Mouse (Mus musculus) liver, embryonic 11.5 days (tissue): ENCODE data around the gene Yipf2. TPM values are rescaled to one million over a fixed set of nuclear protein-coding genes. Genes with fewer than 3 reads are reported as not detected.

Experiments used
- ATAC-seq: fragments of 200-750 bp; cut with Nextera tagmentation; replicated peaks from 2 replicates; pipeline ENCODE4 v1.8.0; 2017; ENCODE audit warnings: moderate number of reproducible peaks, mild to moderate bottlenecking, moderate TSS enrichment, moderate library complexity; ENCODE audit not compliant: low FRiP score
- DNase-seq: peaks from one replicate; pipeline ENCODE4 v3.0.0-alpha.2; 2017; ENCODE audit warnings: low spot score
- H3K27ac ChIP-seq: fragments of 300-500 bp; sonication (generic); 2 replicates; pipeline ENCODE4 v1.5.1; 2014; ENCODE audit warnings: mild to moderate bottlenecking, low read depth, low read length, control low read depth
- H3K27me3 ChIP-seq: fragments of 300-500 bp; sonication (generic); replicated peaks from 2 replicates; pipeline ENCODE4 v1.6.1; 2014; ENCODE audit warnings: low read length, mixed read lengths; ENCODE audit not compliant: control insufficient read depth, insufficient read depth
- H3K36me3 ChIP-seq: fragments of 300-500 bp; sonication (generic); 2 replicates; pipeline ENCODE4 v1.6.1; 2014; ENCODE audit warnings: mild to moderate bottlenecking, low read length, moderate library complexity, mixed read lengths; ENCODE audit not compliant: control insufficient read depth, insufficient read depth
- H3K4me1 ChIP-seq: fragments of 300-500 bp; sonication (generic); replicated peaks from 2 replicates; pipeline ENCODE4 v1.6.1; 2014; ENCODE audit warnings: low read length, mixed read lengths; ENCODE audit not compliant: control insufficient read depth, insufficient read depth
- H3K4me2 ChIP-seq: fragments of 300-500 bp; sonication (generic); 2 replicates; pipeline ENCODE4 v1.6.1; 2014; ENCODE audit warnings: mild to moderate bottlenecking, control low read depth, moderate library complexity
- H3K4me3 ChIP-seq: fragments of 300-500 bp; sonication (generic); 2 replicates; pipeline ENCODE4 v1.5.1; 2014; ENCODE audit warnings: low read depth, low read length, control low read depth
- H3K9ac ChIP-seq: fragments of 300-500 bp; sonication (generic); 2 replicates; pipeline ENCODE4 v1.6.1; 2014; ENCODE audit warnings: low read depth, low read length, control low read depth
- H3K9me3 ChIP-seq: fragments of 300-500 bp; sonication (generic); 2 replicates; pipeline ENCODE4 v1.6.1; 2016; ENCODE audit warnings: low read length, inconsistent platforms, mixed read lengths; ENCODE audit not compliant: control insufficient read depth
- WGBS: fragments of 180-500 bp; shearing (Covaris S2); extraction: QIAGEN DNeasy Blood & Tissue Kit; methylation state at CpG from one replicate; pipeline ENCODE4 v1.1.7; 2014; 5-methylcytosine and 5-hydroxymethylcytosine counted together
- polyA plus RNA-seq: library from polyadenylated mRNA; unstranded; fragments of >200 nt; fragmentation: Nextera tagmentation; extraction: Ambion mirVana; gene quantifications from 2 replicates; pipeline ENCODE4 v1.2.1, GENCODE M21; 2014

Gene Yipf2
- polyA plus RNA-seq, 1 experiment from 2014 or later = 16.5 TPM

GRCm38 (mm10) chr9:21576286-21576685, 16.3 kb downstream of the Yipf2 start:
- WGBS = 92% methylated on average over 1 of the region's 1 CpGs
- ATAC-seq (no peak), DNase-seq (no peak)
- Histone ChIP-seq H3K4me2 (no peak overlapping the region), H3K9ac (no peak overlapping the region), H3K27me3 (no peaks in the 10 kb centered on the region), H3K27ac (no peak overlapping the region), H3K4me3 (no peak overlapping the region), H3K4me1 (no peaks in the 10 kb centered on the region), H3K36me3 (peaks cover 53% of the 10 kb centered on the region), H3K9me3 (no peaks in the 10 kb centered on the region)

GRCm38 (mm10) chr9:21575253-21575652, 17.4 kb downstream of the Yipf2 start:
- peaks cover 55% of the 10 kb centered on the region for H3K36me3 ChIP-seq
- no peaks in the 10 kb centered on the region for H3K9me3 ChIP-seq
- ATAC-seq (no peak), DNase-seq (no peak)
- H3K4me1 ChIP-seq = no peaks in the 10 kb centered on the region
- H3K27ac ChIP-seq = no peak overlapping the region
- H3K9ac ChIP-seq = no peak overlapping the region
- 91% methylated on average over 10 of the region's 10 CpGs for WGBS
- no peak overlapping the region for H3K4me3 ChIP-seq
- H3K4me2 ChIP-seq = no peak overlapping the region
- H3K27me3 ChIP-seq = no peaks in the 10 kb centered on the region

GRCm38 (mm10) chr9:21574012-21574801, 18.4 kb downstream of the Yipf2 start:
- DNase-seq (no peak), ATAC-seq (no peak)
- Histone ChIP-seq H3K4me1 (no peaks in the 10 kb centered on the region), H3K9ac (no peak overlapping the region), H3K9me3 (no peaks in the 10 kb centered on the region), H3K4me2 (no peak overlapping the region), H3K27ac (no peak overlapping the region), H3K36me3 (peaks cover 52% of the 10 kb centered on the region), H3K27me3 (no peaks in the 10 kb centered on the region), H3K4me3 (no peak overlapping the region)
- 95% methylated on average over 8 of the region's 8 CpGs for WGBS

GRCm38 (mm10) chr9:21568657-21569255, 23.9 kb downstream of the Yipf2 start:
- Histone ChIP-seq H3K9ac (no peak overlapping the region), H3K4me1 (peaks cover 16% of the 10 kb centered on the region), H3K4me2 (no peak overlapping the region), H3K4me3 (no peak overlapping the region), H3K9me3 (no peaks in the 10 kb centered on the region), H3K27me3 (no peaks in the 10 kb centered on the region), H3K36me3 (peaks cover 20% of the 10 kb centered on the region), H3K27ac (no peak overlapping the region)
- ATAC-seq (no peak), DNase-seq (no peak)
- 91% methylated on average over 8 of the region's 8 CpGs for WGBS

GRCm38 (mm10) chr9:21567051-21567450, 25.6 kb downstream of the Yipf2 start:
- H3K4me2 ChIP-seq = no peak overlapping the region
- peaks cover 14% of the 10 kb centered on the region for H3K36me3 ChIP-seq
- H3K4me3 ChIP-seq = no peak overlapping the region
- WGBS = 74% methylated on average over 2 of the region's 2 CpGs
- no peaks in the 10 kb centered on the region for H3K27me3 ChIP-seq
- peaks cover 16% of the 10 kb centered on the region for H3K4me1 ChIP-seq
- DNase-seq = no peak
- no peak overlapping the region for H3K27ac ChIP-seq
- H3K9ac ChIP-seq = no peak overlapping the region
- H3K9me3 ChIP-seq = no peaks in the 10 kb centered on the region
- ATAC-seq = no peak

- Histone ChIP-seq H3K4me3 (no peak overlapping the region), H3K27me3 (no peaks in the 10 kb centered on the region), H3K9me3 (no peaks in the 10 kb centered on the region), H3K9ac (no peak overlapping the region), H3K36me3 (peaks cover 14% of the 10 kb centered on the region), H3K4me2 (no peak overlapping the region), H3K4me1 (peaks cover 16% of the 10 kb centered on the region), H3K27ac (no peak overlapping the region)
- DNase-seq (no peak), ATAC-seq (no peak)
- 89% methylated on average over 1 of the region's 1 CpGs for WGBS
These were observed 26.1 kb downstream of the Yipf2 start for GRCm38 (mm10) chr9:21566538-21566937.

DNA sequence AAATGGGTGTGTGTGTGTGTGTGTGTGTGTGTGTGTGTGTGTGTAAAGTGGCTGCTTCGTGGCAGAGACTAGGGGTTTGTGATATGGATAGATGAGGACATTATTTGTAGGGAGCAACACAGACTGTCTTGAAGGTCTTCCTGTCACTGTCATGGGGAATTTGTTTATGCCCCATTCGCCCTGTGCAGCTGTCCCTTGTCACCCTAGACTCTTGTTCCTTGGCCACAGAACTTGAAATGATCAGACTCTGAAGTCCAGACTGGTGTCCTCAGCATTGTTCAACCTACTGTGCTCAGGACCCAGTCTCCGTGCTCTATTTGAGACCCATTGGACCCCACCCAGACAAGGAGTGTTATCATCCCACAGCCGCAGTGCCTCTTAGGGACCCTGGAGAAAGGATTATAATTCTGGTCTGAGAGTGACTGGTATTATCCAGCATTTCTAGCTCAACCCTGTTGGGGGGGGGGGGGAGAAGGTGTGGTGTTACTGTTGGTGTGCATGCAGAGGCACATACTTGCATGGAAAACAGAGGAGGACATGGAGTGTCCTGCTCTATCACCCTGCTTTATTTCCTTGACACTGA, 27.5 kb downstream of the Yipf2 start:
- peak overlapping the region; percentile 23 for H3K4me2 ChIP-seq
- H3K4me1 ChIP-seq = peaks cover 16% of the 10 kb centered on the region
- H3K36me3 ChIP-seq = peaks cover 9% of the 10 kb centered on the region
- peak overlapping the region; percentile 64 for H3K27ac ChIP-seq
- WGBS = 62% methylated on average over 4 of the region's 4 CpGs
- peak; percentile 71 for ATAC-seq
- H3K4me3 ChIP-seq = no peak overlapping the region
- no peaks in the 10 kb centered on the region for H3K27me3 ChIP-seq
- no peaks in the 10 kb centered on the region for H3K9me3 ChIP-seq
- H3K9ac ChIP-seq = no peak overlapping the region; the same call in 1 of the 2 replicates
- no peak for DNase-seq

- ATAC-seq = no peak
- DNase-seq = no peak
- H3K27ac ChIP-seq = peak overlapping the region; percentile 33; the same call in 1 of the 2 replicates
- H3K36me3 ChIP-seq = peaks cover 3% of the 10 kb centered on the region; the same call in 1 of the 2 replicates
- no peak overlapping the region for H3K4me3 ChIP-seq
- H3K4me2 ChIP-seq = no peak overlapping the region
- H3K9me3 ChIP-seq = no peaks in the 10 kb centered on the region
- no peaks in the 10 kb centered on the region for H3K27me3 ChIP-seq
- 73% methylated on average over 1 of the region's 1 CpGs for WGBS
- no peak overlapping the region for H3K9ac ChIP-seq
- peaks cover 16% of the 10 kb centered on the region for H3K4me1 ChIP-seq
These were observed 28.2 kb downstream of the Yipf2 start for GRCm38 (mm10) chr9:21564420-21564819.
